ENCODE assay signal across 9 mouse cellular contexts in genomic region chr7:80857181-80857580, GRCm38 (mm10). TPM values are rescaled to one million over a fixed set of nuclear protein-coding genes. Genes with fewer than 3 reads are reported as not detected.
DNase-seq lines count a peak whose midpoint lies in the region; ATAC-seq and TF ChIP-seq lines count a peak whose summit lies in the region.
"Had no signal": no experiment of that assay in that cellular context is flagged by ENCODE, and none has a peak within 500 bp of the region (broad histone marks: within the 10 kb centered on the region; RNA-seq: fewer than 3 reads in every experiment).

No protein-coding gene starts in this region.

- no peak overlapping the region for H3K4me2 ChIP-seq in limb, embryonic 14.5 days (replicated peaks; ENCODE audit: low read depth, low read length, severe bottlenecking)
- H3K4me2 ChIP-seq: hindbrain, embryonic 15.5 days had no signal

- H3K9me3 ChIP-seq in E14TG2a.4 (ENCODE audit: low read length), result no peaks in the 10 kb centered on the region
- H3K9me3 ChIP-seq in limb, embryonic 14.5 days (ENCODE audit: control insufficient read depth, low read length), result no peaks in the 10 kb centered on the region
- H3K9me3 ChIP-seq: hindbrain, embryonic 15.5 days had no signal

- H3K27ac ChIP-seq in limb, embryonic 14.5 days (replicated peaks; ENCODE audit: low read depth, low read length), result no peak overlapping the region
- H3K27ac ChIP-seq: hindbrain, embryonic 15.5 days had no signal

- TF ChIP-seq POLR2A in limb, embryonic 14.5 days (IDR thresholded peaks at IDR 0.05; ENCODE audit: borderline replicate concordance, extremely low read depth, insufficient read depth, insufficient read length), result no peak

- no peak overlapping the region for H3K9ac ChIP-seq in limb, embryonic 14.5 days (ENCODE audit: low read depth, low read length, severe bottlenecking)
- H3K9ac ChIP-seq: hindbrain, embryonic 15.5 days had no signal

- TF ChIP-seq CTCF in E14TG2a.4 (conservative IDR thresholded peaks at IDR 0.05; ENCODE audit: low read length), result peak; percentile 74

- no peak overlapping the region for H3K4me3 ChIP-seq in E14TG2a.4 (replicated peaks; ENCODE audit: low read length)
- H3K4me3 ChIP-seq in limb, embryonic 14.5 days (replicated peaks; ENCODE audit: low read length), result no peak overlapping the region
- H3K4me3 ChIP-seq: hindbrain, embryonic 15.5 days had no signal

- peaks cover 23% of the 10 kb centered on the region for H3K4me1 ChIP-seq in E14TG2a.4 (replicated peaks; ENCODE audit: low read depth, low read length)
- peaks cover 9% of the 10 kb centered on the region for H3K4me1 ChIP-seq in limb, embryonic 14.5 days (ENCODE audit: control insufficient read depth, insufficient read depth, low read length)

- peak; percentile 81 for DNase-seq in 3T3-L1 (ENCODE audit: low read depth, low spot score)
- peak; percentile 60 for DNase-seq in c-Kit-positive CD71-positive TER-119-negative erythroid progenitor cells, embryonic 14.5 days (ENCODE audit: low read depth)
- peak; percentile 66 to 85 for DNase-seq in frontal cortex, adult 2 months (ENCODE audit: extremely low spot score in 1 of 2, low spot score in 1 of 2)
- DNase-seq in kidney, adult 8-10 months, result peak; percentile 80 to 91
- peak; percentile 82 for DNase-seq in limb, embryonic 14.5 days (ENCODE audit: low spot score)
- peak; percentile 83 for DNase-seq in retina, postnatal 1 day
- DNase-seq in thymus, postnatal 4 days, result peak; percentile 89

- no peaks in the 10 kb centered on the region for H3K27me3 ChIP-seq in E14TG2a.4 (ENCODE audit: insufficient read depth, low read length)
- no peaks in the 10 kb centered on the region for H3K27me3 ChIP-seq in limb, embryonic 14.5 days (ENCODE audit: control insufficient read depth, insufficient read depth, low read length)
- H3K27me3 ChIP-seq: hindbrain, embryonic 15.5 days had no signal

- no peaks in the 10 kb centered on the region for H3K36me3 ChIP-seq in E14TG2a.4 (ENCODE audit: insufficient read depth, low read length)
- no peaks in the 10 kb centered on the region for H3K36me3 ChIP-seq in limb, embryonic 14.5 days (ENCODE audit: control insufficient read depth, insufficient read depth, low read length)
- H3K36me3 ChIP-seq: hindbrain, embryonic 15.5 days had no signal

- ATAC-seq in limb, embryonic 14.5 days (ENCODE audit: low FRiP score, low read depth), result no peak

- WGBS in limb, embryonic 14.5 days, result 28% methylated on average over 6 of the region's 6 CpGs

RNA-seq across cellular contexts. Expression of gene Zscan2, which starts 3.5 kb away (rescaled TPM):
- polyA plus RNA-seq in frontal cortex, adult 2 months (2012; rRNA removed), result 12.0 and 13.6 TPM in 2 replicates
- polyA plus RNA-seq in limb, embryonic 14.5 days (2012; rRNA removed), result 17.3 and 19.8 TPM in 2 replicates
- polyA plus RNA-seq in limb, embryonic 14.5 days (2014; fragmentation: Nextera tagmentation; extraction: Ambion mirVana), result 2.7 and 2.8 TPM in 2 replicates

RNA-seq across cellular contexts. Expression of gene Iqgap1, which starts 31.4 kb away (rescaled TPM):
- 23.5 and 26.2 TPM in 2 replicates for polyA plus RNA-seq in frontal cortex, adult 2 months (2012; rRNA removed)
- polyA plus RNA-seq in limb, embryonic 14.5 days (2012; rRNA removed), result 43.9 and 48.4 TPM in 2 replicates
- polyA plus RNA-seq in limb, embryonic 14.5 days (2014; fragmentation: Nextera tagmentation; extraction: Ambion mirVana), result 88.5 and 93.2 TPM in 2 replicates

RNA-seq across cellular contexts. Expression of gene Wdr73, which starts 43.9 kb away (rescaled TPM):
- polyA plus RNA-seq in frontal cortex, adult 2 months (2012; rRNA removed), result 28.0 and 28.9 TPM in 2 replicates
- 23.1 and 26.5 TPM in 2 replicates for polyA plus RNA-seq in limb, embryonic 14.5 days (2012; rRNA removed)
- polyA plus RNA-seq in limb, embryonic 14.5 days (2014; fragmentation: Nextera tagmentation; extraction: Ambion mirVana), result 22.6 and 26.0 TPM in 2 replicates

RNA-seq across cellular contexts. Expression of gene Nmb, which starts 47.7 kb away (rescaled TPM):
- 74.1 and 95.3 TPM in 2 replicates for polyA plus RNA-seq in frontal cortex, adult 2 months (2012; rRNA removed)
- 8.3 and 8.5 TPM in 2 replicates for polyA plus RNA-seq in limb, embryonic 14.5 days (2012; rRNA removed)
- 4.9 and 8.1 TPM in 2 replicates for polyA plus RNA-seq in limb, embryonic 14.5 days (2014; fragmentation: Nextera tagmentation; extraction: Ambion mirVana)
